Mouse (Mus musculus): ENCODE results near the gene Izumo2. TPM values are rescaled to one million over a fixed set of nuclear protein-coding genes. Genes with fewer than 3 reads are reported as not detected.

The Izumo2 gene
- total RNA-seq (2021) = not detected

DNA sequence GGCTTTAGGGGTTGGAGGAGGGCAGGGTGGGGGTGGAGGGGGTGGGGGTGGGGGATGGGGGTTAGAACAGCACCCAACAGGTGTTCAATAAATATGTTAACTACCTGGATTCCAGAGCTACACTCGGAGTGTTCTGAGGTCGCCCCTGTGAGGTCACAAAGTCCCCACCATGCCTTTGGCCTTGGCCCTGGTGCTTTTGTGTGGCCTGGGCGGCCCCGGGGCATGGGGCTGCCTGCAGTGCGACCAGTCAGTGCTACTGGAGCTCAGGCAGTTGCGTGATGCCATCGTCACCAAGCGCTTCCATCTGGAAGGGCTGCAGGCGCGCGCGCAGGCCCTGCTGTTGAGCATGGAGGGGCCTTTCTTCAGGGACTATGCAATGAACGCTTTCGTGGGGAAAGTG lies at the start of gene Izumo2:
Izumo2 (plus strand) TSS at position 169 of the 400 bp plus-strand sequence.
- intact Hi-C loops (cut with DNase I) = no loop called here
- no peak for DNase-seq (ENCODE audit: low spot score in 2 of 2)

DNA sequence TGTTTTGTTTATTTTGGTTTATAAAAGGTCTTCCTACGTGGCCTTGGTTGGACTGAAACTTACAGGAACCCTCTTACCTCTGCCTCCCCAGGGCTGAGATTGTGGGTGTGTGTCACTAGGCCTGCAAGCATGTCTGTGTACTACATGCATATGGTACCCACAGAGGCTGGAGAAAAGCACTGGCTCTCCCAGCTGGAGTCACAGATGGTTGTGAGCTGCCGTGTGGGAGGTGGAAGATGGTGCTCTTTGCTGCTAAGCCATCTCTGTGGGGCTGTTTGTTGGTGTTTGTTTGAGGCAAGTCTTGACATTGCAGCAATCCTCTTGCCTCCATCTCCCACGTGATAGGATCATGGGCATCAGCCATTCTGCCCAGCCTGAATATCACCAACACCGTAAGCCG lies 47.3 kb upstream of the Izumo2 start:
- peak; percentile 75 to 76 for DNase-seq (ENCODE audit: low spot score in 2 of 2)
- intact Hi-C loops (cut with DNase I) = no loop called here

DNA sequence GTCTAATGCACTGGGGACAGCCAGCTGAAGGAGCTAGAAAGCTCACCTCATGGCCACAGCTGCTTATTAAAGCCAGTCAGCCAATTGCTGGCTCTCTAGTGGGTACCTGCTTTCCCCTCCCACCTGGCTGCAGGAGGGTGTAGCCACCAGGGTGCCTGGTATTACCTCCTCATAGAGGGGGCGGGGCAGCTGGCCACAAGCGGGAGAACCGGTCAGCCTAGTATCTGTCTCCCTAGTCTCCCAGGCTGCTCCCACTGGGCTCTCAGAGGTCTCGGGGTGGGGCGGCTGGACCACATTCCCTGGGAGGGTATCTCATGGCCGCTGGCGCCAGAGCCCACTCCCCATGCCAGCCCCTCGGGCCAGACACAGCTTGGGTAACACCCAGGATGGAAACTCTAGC lies 46.4 kb upstream of the Izumo2 start:
- intact Hi-C loops (cut with DNase I) = no loop called here

DNA sequence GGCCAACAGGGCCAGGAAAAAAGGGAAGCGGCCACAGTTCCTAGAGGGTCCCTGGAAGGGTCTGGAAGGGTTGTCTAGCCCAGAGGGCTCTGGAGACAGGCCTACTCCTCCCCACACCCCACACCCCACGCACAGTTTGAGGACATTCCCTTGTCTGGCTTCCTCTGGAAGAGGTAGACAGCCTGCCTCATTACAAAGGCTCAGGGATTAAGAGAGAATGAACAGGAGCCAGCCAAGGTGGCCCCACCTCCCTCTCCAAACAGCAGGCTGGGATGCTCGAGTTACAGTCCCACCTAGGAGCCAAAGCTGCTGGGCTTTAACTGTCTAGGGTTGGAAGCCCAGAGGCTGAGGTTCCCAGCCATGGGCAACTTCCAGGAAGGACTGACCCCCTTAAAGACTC lies 46.0 kb upstream of the Izumo2 start:
- no peak for DNase-seq (ENCODE audit: low spot score in 2 of 2)
- intact Hi-C loops (cut with DNase I) = no loop called here

More for the DNA sequence above, 46.4 kb upstream of the Izumo2 start:
- no peak for DNase-seq (ENCODE audit: low spot score in 2 of 2)

DNA sequence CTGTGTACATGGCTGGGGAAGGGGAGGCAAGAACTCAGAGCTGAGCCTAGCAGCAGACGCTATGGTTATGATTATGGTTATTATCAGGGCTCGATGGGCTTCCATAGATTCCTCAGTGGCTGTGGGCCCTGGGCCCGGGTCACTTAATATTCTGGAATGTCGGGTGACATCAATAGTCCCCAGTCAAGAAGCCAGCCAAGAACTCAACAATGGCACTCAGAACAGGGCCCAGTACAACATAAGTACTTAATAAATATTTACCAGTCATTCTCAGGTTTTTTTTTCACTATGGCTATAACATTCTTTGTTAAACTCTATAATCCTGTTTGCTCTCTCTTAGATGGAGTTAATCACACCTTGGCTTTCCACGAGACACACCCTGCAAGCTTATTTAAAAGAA lies 45.0 kb upstream of the Izumo2 start:
- intact Hi-C loops (cut with DNase I) = no loop called here
- DNase-seq (ENCODE audit: low spot score in 2 of 2) = no peak

DNA sequence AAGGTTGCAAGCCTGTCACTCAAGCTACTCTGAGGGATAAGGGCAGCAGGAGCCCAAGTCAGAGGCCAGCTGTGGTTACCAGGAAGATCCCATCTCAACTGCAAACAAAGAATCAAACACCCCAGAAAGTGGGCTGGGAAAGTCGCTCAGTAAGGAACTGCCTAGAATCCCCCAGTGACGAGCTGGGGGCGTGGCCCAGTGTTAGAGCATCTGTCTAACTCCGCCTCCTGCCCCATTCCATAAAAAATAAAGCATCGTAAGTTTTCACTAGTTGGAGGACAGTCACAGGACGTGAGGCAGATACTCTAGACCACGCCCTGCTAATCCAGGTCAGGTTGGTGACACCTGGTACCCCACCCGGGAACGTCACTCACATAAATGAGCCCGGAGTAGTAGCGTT lies 43.8 kb upstream of the Izumo2 start:
- no peak for DNase-seq (ENCODE audit: low spot score in 2 of 2)
- intact Hi-C loops (cut with DNase I) = loop anchor here (5.0 kb wide), 1 partner anchor 38 kb away; no protein-coding TSS in a partner anchor

DNA sequence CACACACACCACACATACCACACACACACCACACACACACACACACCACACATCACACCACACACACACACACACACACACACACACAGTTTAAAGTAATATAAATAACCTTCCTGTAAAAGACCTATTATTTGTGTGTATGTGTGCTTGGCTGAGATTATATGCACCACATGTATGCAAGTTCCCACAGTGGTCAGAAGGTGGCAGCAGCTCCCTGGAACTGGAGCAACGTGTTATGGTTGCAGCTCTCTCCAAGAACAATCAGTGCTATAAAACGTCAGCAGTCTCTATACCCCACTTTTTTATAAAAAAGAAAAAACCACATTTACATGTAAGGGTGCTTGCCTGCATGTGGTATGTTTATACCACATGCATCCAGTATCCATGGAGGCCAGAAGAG lies 42.1 kb upstream of the Izumo2 start:
- intact Hi-C loops (cut with DNase I) = loop anchor here (5.0 kb wide), 1 partner anchor 36 kb away; no protein-coding TSS in a partner anchor

DNA sequence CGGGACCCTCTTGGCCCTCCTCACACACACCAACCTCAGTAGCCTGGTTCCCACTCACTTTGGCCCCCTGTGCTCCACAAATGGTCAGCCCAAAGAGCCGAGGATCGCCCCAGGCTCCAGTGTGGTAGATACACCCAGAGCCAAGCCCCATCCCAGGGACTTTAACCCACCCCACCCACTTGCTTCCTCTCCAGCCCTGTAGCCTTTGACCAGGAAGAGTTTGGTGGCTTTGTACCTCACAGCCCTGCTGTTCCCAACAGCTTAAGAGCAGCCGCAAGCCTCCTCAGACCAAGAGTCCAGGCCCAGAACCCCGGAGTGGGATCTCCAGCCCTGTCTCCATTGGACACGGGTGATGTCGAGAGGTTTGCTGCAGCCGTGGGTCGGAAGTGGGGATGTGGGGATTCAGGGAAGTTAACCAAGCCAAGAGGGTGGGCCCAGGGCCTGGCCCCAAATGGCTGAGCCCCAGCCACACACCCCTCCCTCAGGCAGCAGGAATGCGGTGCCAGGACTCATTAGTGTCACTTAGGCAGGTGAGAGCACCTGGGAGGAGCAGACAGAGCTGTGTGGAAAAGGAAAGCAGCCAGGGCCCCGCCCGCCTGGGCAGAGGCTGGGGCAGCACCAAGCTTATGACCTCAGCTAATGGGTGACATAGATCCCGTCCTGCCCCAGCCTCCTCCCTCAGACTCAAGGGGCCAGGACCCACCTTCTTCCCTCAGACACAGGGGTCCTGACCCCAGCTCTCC lies 40.4 kb upstream of the Izumo2 start:
- DNase-seq (ENCODE audit: low spot score in 2 of 2) = no peak
- intact Hi-C loops (cut with DNase I) = loop anchor here (5.0 kb wide), 1 partner anchor 34 kb away; no protein-coding TSS in a partner anchor

More for the DNA sequence above, 42.1 kb upstream of the Izumo2 start:
- no peak for DNase-seq (ENCODE audit: low spot score in 2 of 2)

DNA sequence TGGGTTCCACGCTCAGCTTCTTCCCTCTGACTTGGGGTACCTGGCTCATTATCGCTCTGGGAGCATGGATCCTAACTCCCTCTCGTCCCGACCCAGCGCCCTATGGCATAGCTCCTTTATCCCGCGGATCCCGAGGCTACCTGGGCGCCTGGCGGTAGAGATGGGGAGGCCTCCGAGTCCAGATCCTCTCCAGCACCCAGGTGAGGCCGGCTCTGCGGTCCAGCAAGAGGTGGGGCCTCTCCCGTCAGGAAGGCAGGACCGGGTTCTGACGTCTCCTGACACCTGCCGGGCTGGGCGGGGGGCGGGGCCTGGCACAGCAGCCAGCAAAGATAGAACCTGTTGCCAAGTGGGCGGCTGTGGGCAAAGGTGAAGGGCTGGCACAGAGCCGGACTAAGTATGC lies 39.4 kb upstream of the Izumo2 start:
- intact Hi-C loops (cut with DNase I) = loop anchor here (5.0 kb wide), 1 partner anchor 33 kb away; no protein-coding TSS in a partner anchor
- no peak for DNase-seq (ENCODE audit: low spot score in 2 of 2)

DNA sequence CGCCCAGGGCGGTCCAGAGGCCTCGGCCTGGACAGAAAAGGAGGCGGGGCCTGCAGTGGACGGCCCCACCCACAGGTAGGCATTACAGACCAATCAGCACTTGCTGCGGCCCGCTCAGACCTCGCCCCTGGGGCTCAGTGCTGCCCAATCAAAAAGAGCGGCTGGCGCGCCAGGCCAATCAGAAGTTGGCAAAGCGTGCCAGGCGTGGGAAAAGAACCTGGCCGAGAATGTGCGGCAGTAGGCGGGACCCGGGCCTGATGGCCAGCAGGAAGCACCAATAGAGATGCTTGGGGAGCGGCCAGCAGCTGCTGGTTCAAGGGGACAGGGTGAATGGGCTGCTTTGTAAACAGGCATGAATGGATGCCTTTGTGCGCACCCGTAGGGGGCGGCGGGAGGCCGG lies 37.7 kb upstream of the Izumo2 start, which contains the start of gene Myh14:
Myh14 (minus strand) TSS at position 41 of the 400 bp plus-strand sequence.
- intact Hi-C loops (cut with DNase I) = loop anchor here (5.0 kb wide), 1 partner anchor 51 kb away; no protein-coding TSS in a partner anchor
- peak; percentile 89 to 90 for DNase-seq (ENCODE audit: low spot score in 2 of 2)

DNA sequence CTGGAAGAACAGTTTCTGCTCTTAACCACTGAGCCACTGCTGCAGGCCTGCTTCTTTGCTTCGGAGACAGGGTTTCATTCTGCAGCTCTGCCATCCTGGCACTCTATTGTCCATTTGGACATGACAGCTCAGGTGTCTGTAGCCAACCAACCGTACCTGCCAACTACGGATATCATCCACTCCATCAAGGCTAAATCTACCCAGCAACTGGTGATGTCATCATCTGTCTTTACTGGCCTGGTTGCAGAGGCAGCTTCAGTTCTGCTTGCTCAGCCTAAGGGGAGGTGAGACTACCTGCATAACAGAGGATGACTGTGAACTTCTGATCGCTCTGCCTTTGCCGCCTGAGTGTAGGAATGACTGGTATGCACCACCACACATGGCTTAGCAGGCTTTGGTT lies 36.3 kb upstream of the Izumo2 start:
- intact Hi-C loops (cut with DNase I) = loop anchor here (5.0 kb wide), 1 partner anchor 50 kb away; no protein-coding TSS in a partner anchor
- no peak for DNase-seq (ENCODE audit: low spot score in 2 of 2)

DNA sequence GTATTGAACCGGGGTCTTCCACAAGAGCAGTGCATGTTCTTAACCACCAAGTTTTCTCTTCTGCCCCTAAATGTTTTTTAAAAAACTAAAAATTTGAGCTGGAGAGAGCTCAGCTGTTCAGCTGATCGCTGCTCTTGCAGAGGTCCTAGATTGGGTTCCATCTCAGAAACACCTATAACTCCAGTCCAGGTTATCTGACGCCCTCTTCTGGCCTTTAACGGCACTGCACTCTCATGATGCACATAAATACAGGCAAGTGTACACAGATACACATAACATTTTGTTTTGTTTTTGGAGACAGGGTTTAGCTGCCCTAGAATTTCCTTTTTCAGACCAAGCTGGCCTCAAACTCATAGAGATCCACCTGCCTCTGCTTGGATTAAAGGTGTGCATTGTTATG lies 34.0 kb upstream of the Izumo2 start:
- no peak for DNase-seq (ENCODE audit: low spot score in 2 of 2)
- intact Hi-C loops (cut with DNase I) = loop anchor here (5.0 kb wide), 1 partner anchor 48 kb away; no protein-coding TSS in a partner anchor

DNA sequence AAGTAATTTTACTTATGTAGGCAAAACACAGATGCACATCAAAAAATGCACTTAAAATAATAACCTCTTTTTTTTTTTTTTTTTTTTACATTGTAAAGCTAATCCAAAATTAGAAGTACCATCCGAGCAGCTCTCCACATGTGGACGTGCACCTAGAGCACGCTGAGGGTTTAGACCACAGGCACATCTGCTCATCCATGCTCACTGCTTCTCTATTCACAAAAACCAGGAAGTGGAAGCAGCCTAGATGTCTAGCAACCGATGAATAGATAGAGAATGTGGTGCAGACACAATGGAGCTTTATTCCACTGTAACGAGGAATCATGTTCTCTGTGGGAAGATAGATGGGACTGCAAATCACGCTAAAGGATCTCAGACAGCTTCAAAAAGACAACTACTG lies 33.4 kb upstream of the Izumo2 start:
- DNase-seq (ENCODE audit: low spot score in 2 of 2) = no peak
- intact Hi-C loops (cut with DNase I) = no loop called here

DNA sequence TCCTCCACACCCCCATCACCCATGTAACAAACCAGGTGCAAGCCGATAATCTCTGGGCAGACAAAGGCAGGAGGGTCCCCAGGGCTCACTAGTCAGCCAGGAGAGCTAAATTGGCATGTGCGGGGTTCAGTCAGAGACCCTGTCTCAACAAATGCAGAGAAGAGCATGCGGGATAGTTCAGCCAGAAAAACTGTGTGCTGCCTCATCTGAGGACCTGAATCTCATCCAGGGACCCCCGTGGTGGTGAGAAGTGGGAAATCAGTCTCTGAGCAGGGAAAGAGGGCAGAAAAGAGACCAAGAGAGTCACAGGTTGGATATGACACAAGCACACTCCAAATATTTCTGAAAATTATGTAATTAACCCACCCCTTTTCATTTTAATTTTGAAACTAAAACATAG lies 32.4 kb upstream of the Izumo2 start:
- DNase-seq (ENCODE audit: low spot score in 2 of 2) = no peak
- intact Hi-C loops (cut with DNase I) = no loop called here

DNA sequence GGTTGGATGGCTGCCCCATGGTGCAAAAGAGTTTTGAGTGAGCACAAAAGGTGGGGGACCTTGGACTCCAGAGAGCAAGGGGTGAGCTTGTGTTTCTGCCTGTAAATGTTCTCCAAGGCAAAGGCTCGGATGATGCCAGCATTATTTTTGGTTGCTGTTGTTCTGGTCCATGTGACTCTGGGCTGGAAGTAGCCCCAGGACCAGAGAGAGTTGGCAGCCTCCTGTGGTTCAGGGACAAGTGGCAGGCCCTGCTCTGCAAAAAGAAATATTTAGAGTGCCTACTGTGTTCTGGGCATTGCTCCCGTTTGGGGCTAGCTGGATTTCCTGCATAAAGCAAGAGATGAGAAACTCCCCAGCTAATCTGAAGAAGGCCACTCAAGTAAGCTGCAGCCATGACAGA lies 31.9 kb upstream of the Izumo2 start:
- intact Hi-C loops (cut with DNase I) = no loop called here
- DNase-seq (ENCODE audit: low spot score in 2 of 2) = peak in 1 of 2 experiments; percentile 29

DNA sequence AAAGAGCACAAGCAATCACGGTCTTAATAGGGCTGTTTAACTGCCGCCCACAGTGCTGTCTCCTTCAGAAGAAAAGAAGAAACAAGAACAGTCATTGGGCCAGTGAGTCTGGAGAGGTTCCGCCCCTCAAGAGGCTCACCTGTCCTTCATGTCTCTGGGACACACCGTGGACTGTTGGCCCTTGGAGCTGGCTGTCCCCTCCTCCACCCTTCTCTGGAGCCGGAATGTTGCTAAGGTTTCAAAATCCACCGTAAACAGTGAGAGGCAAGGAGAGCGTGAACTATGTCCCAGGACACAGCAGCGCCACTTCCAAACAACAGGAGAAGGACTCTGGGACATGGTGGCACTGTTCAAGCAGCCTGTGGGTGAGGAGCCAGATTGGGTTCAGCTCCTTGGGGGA lies 24.9 kb upstream of the Izumo2 start:
- intact Hi-C loops (cut with DNase I) = no loop called here
- no peak for DNase-seq (ENCODE audit: low spot score in 2 of 2)

DNA sequence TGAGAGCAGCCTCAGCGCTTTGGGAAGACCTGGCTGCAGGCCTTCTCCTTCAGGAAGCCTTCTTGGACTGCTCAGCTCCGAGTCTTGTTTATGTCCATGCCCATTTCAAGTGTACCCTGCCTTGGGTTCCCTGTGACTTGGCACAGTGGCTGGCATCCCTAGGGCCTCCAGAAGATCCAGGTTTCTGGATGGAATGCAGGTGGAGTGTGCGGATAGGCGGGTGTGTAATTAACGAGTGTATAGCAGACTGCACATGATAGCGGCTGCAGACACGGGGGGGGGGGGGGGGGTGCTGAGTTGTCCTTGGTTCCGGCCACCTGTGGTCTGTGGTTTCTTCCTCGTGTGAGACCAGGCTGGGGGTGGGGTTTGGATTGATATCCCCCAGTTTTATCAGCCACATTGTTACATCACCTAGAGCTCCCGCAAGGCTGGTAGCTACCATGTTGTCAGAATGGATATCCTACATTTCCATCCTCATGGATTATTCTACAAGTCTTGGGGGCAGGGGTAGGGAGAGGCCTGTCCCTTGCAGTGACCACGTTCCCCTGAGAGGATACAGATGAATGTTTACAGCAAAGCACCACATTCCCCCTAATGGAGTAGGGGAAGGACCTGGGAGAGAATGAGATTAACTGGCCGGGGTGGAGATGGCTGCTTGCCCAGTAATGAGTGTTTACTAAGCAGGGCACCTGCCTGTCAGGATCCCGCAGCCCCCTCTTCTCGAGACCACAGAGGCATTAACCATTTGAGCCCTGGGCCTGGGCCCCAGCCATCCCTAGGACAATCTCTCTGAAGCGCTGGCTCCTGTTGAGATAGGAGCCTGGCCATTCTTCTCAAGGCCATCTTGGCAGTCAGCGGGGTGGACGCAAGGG lies 22.8 kb upstream of the Izumo2 start:
- intact Hi-C loops (cut with DNase I) = no loop called here
- no peak for DNase-seq (ENCODE audit: low spot score in 2 of 2)

DNA sequence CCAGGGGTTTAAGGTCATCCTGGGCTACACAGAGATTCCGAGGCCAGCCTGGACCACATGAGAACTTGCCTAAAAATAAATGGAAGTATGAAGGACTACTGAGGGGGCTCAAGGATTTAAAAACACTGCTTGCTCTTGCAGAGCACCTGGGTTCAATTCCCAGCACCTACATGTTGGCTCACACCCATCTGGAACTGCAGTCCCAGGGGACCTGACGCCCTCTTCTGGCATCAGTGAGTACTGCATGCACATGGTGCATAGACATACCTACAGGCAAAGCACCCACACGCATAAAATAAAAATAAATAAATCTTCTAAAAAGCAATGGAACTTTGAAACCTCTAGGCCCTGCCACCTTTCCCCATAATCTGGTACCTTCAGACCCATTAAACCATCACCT lies 19.7 kb upstream of the Izumo2 start:
- no peak for DNase-seq (ENCODE audit: low spot score in 2 of 2)
- intact Hi-C loops (cut with DNase I) = no loop called here

DNA sequence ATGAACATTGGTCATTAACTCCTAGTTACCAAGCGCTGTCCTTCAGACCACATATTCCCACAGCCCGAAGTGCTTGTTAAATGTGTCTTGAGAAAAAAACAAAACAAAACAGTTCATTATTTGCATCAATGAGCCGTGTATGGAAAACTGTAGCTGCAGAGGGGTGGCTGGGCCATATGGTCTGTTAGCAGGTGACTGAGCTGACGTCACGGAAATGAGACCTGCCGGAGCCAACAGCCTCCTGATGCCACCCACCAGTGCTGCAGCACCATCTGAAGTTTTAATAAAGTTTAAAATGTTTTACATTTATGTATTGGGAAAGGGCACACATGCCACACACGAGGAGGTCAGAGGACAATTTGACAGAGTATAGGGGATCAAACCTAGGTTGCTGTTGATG lies 19.2 kb upstream of the Izumo2 start:
- intact Hi-C loops (cut with DNase I) = no loop called here
- DNase-seq (ENCODE audit: low spot score in 2 of 2) = no peak

DNA sequence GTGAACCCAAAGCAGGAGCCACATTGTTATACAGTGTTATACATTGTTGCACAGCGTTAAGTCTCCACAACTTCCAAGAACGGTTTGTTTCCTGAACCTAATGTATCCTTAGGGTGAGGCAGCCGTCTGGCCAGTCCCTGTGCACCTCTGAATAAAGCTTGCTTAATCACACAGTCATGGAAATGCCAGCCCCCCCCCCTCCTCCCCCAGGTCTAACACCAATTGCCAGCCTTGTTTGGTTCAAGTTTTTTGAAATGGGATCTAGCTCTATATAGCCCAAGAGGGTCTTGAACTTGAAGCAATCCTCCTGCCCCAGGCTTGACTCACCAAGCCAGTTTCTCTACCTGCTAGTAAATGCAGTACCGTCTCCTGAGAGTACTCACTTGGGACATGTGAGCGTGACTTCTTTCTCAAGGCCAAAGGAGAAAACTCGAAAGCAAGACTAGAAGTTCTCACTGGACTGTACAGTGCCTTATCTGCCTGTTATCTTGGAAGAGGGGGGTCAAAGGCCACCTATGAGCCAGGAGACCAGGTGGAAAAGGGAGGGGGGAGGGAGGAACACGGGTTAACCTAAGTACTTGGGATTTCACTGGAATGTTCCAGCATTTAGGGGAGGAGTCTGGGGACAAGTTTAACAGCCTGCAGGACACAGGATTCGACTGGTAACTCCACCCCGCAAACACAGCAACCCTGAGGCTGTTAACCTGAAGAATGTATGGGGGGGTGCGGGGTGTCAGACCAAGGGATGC lies 14.9 kb upstream of the Izumo2 start:
- DNase-seq (ENCODE audit: low spot score in 2 of 2) = no peak
- intact Hi-C loops (cut with DNase I) = no loop called here
